Mouse (Mus musculus) CH12.LX (cell line): Measurements from ENCODE around the gene Pigl. TPM values are rescaled to one million over a fixed set of nuclear protein-coding genes. Genes with fewer than 3 reads are reported as not detected.
A peak's percentile ranks its signal among the peaks of the same experiment; 100 is the strongest.

Source experiments
- DNase-seq: peaks from one replicate; pipeline ENCODE4 v3.0.0-alpha.2; 2013; ENCODE audit errors: extremely low read depth
- H3K27ac ChIP-seq: 2 replicates; pipeline ENCODE4 v1.5.1; 2012; ENCODE audit warnings: low read depth, mild to moderate bottlenecking, control low read depth, moderate library complexity; ENCODE audit not compliant: insufficient read depth
- H3K27me3 ChIP-seq: replicated peaks from 2 replicates; pipeline ENCODE3; 2012; ENCODE audit warnings: inconsistent platforms
- H3K36me3 ChIP-seq, 2 experiments: replicated peaks in 1 of 2; 2 replicates each; pipeline versions ENCODE3 to v1.6.1; 2012; ENCODE audit warnings: inconsistent platforms in 1 of 2, low read length in 1 of 2, mild to moderate bottlenecking in 1 of 2, mixed read lengths in 1 of 2, moderate library complexity in 1 of 2; ENCODE audit not compliant: control insufficient read depth in 1 of 2, insufficient read depth in 1 of 2
- H3K4me1 ChIP-seq, 2 experiments: 2 replicates each; pipeline ENCODE4 v1.6.1; 2012; ENCODE audit warnings: inconsistent platforms in 1 of 2, moderate library complexity in 1 of 2; ENCODE audit not compliant: insufficient read depth in 2 of 2, control insufficient read depth in 1 of 2
- H3K4me2 ChIP-seq: 2 replicates; pipeline ENCODE4 v1.6.1; 2012; ENCODE audit warnings: low read depth, mild to moderate bottlenecking, control low read depth; ENCODE audit not compliant: poor library complexity, insufficient read depth, severe bottlenecking
- H3K4me3 ChIP-seq, 3 experiments: fragments of 150-350 bp in 1 of 3; sonication (generic) in 1 of 3; replicated peaks in 1 of 3; 2 replicates each; pipeline versions ENCODE3 to v1.5.1; 2011 to 2012; ENCODE audit warnings: low read depth in 2 of 3, low read length in 2 of 3, mild to moderate bottlenecking in 2 of 3, moderate library complexity in 2 of 3, control low read depth in 1 of 3, improper control_type of control experiment in 1 of 3, inconsistent platforms in 1 of 3, mixed read lengths in 1 of 3; ENCODE audit not compliant: poor library complexity in 1 of 3
- H3K79me2 ChIP-seq: replicated peaks from 2 replicates; pipeline ENCODE4 v1.6.1; 2012; ENCODE audit warnings: mild to moderate bottlenecking, moderate library complexity; ENCODE audit not compliant: control insufficient read depth, poor library complexity, insufficient read depth, severe bottlenecking; ENCODE audit errors: extremely low read depth
- H3K9ac ChIP-seq: 2 replicates; pipeline ENCODE4 v1.6.1; 2012; ENCODE audit warnings: low read depth, mild to moderate bottlenecking, control low read depth, moderate library complexity; ENCODE audit not compliant: insufficient read depth
- H3K9me3 ChIP-seq: replicated peaks from 2 replicates; pipeline ENCODE3; 2012; ENCODE audit warnings: low read length, inconsistent platforms, mixed read lengths
- BHLHE40 ChIP-seq: IDR thresholded peaks from 2 replicates; pipeline ENCODE4 v1.6.1; 2011; ENCODE audit warnings: mild to moderate bottlenecking, low read depth, low read length, improper control_type of control experiment
- CHD1 ChIP-seq: IDR thresholded peaks from 2 replicates; pipeline ENCODE4 v1.6.1; 2012; ENCODE audit warnings: low read depth, low read length, improper control_type of control experiment, inconsistent platforms
- CTCF ChIP-seq, 2 experiments: IDR thresholded peaks in 1 of 2; conservative IDR thresholded peaks in 1 of 2; 2 replicates each; pipeline ENCODE4 v1.5.1; 2011 to 2012; ENCODE audit warnings: low read depth in 2 of 2, low read length in 2 of 2, improper control_type of control experiment in 1 of 2, inconsistent platforms in 1 of 2, mild to moderate bottlenecking in 1 of 2, moderate library complexity in 1 of 2
- E2F4 ChIP-seq: IDR thresholded peaks from 2 replicates; pipeline ENCODE4 v1.6.1; 2011; ENCODE audit warnings: low read depth, low read length, improper control_type of control experiment; ENCODE audit not compliant: insufficient replicate concordance
- ELF1 ChIP-seq: IDR thresholded peaks from 2 replicates; pipeline ENCODE4 v1.6.1; 2014; ENCODE audit warnings: low read depth, mild to moderate bottlenecking, inconsistent platforms, low read length, improper control_type of control experiment
- EP300 ChIP-seq: IDR thresholded peaks from 2 replicates; pipeline ENCODE4 v1.6.1; 2011; ENCODE audit warnings: low read length, improper control_type of control experiment
- ETS1 ChIP-seq: conservative IDR thresholded peaks from 2 replicates; pipeline ENCODE4 v1.6.1; 2012; ENCODE audit warnings: low read depth, mild to moderate bottlenecking, inconsistent platforms, low read length, improper control_type of control experiment, moderate library complexity
- HCFC1 ChIP-seq: IDR thresholded peaks from 2 replicates; pipeline ENCODE4 v1.6.1; 2012; ENCODE audit warnings: low read depth, mild to moderate bottlenecking, inconsistent platforms, low read length, improper control_type of control experiment
- IRF4 ChIP-seq: IDR thresholded peaks from 2 replicates; pipeline ENCODE4 v1.6.1; 2014; ENCODE audit warnings: low read depth, mild to moderate bottlenecking, inconsistent platforms, low read length, improper control_type of control experiment
- JUN ChIP-seq: IDR thresholded peaks from 2 replicates; pipeline ENCODE4 v1.6.1; 2011; ENCODE audit warnings: low read depth, mild to moderate bottlenecking, low read length, improper control_type of control experiment, moderate library complexity; ENCODE audit not compliant: insufficient read depth
- JUND ChIP-seq: conservative IDR thresholded peaks from 2 replicates; pipeline ENCODE4 v1.6.1; 2011; ENCODE audit warnings: low read depth, low read length, improper control_type of control experiment
- KAT2A ChIP-seq: IDR thresholded peaks from 2 replicates; pipeline ENCODE4 v1.6.1; 2012; ENCODE audit warnings: low read length, improper control_type of control experiment, inconsistent platforms; ENCODE audit not compliant: insufficient replicate concordance
- MAFK ChIP-seq: IDR thresholded peaks from 2 replicates; pipeline ENCODE4 v1.6.1; 2011; ENCODE audit warnings: low read length, improper control_type of control experiment; ENCODE audit not compliant: insufficient replicate concordance
- MAX ChIP-seq: IDR thresholded peaks from 2 replicates; pipeline ENCODE4 v1.6.1; 2011; ENCODE audit warnings: low read length, improper control_type of control experiment
- MEF2A ChIP-seq: IDR thresholded peaks from 2 replicates; pipeline ENCODE4 v1.6.1; 2014; ENCODE audit warnings: low read depth, mild to moderate bottlenecking, inconsistent platforms, low read length, improper control_type of control experiment, borderline replicate concordance
- NELFE ChIP-seq: IDR thresholded peaks from 2 replicates; pipeline ENCODE4 v1.6.1; 2011; ENCODE audit warnings: low read depth, low read length, improper control_type of control experiment
- PAX5 ChIP-seq: IDR thresholded peaks from 2 replicates; pipeline ENCODE4 v1.6.1; 2012; ENCODE audit warnings: low read length, inconsistent platforms, mixed read lengths
- POLR2AphosphoS2 ChIP-seq: IDR thresholded peaks from 2 replicates; pipeline ENCODE4 v1.6.1; 2011; ENCODE audit warnings: low read depth, low read length, improper control_type of control experiment
- RAD21 ChIP-seq: IDR thresholded peaks from 2 replicates; pipeline ENCODE4 v1.6.1; 2011; ENCODE audit warnings: low read depth, mild to moderate bottlenecking, low read length, improper control_type of control experiment, moderate library complexity
- RCOR1 ChIP-seq: conservative IDR thresholded peaks from 2 replicates; pipeline ENCODE4 v1.6.1; 2012; ENCODE audit warnings: low read depth, mild to moderate bottlenecking, inconsistent platforms, low read length, improper control_type of control experiment
- SIN3A ChIP-seq: IDR thresholded peaks from 2 replicates; pipeline ENCODE4 v1.6.1; 2012; ENCODE audit warnings: low read length, improper control_type of control experiment, inconsistent platforms
- TBP ChIP-seq: conservative IDR thresholded peaks from 2 replicates; pipeline ENCODE4 v1.6.1; 2011; ENCODE audit warnings: low read depth, low read length, improper control_type of control experiment
- UBTF ChIP-seq: IDR thresholded peaks from 2 replicates; pipeline ENCODE4 v1.6.1; 2012; ENCODE audit warnings: low read depth, mild to moderate bottlenecking, inconsistent platforms, low read length, improper control_type of control experiment, moderate library complexity
- USF1 ChIP-seq: IDR thresholded peaks from 2 replicates; pipeline ENCODE4 v1.6.1; 2014; ENCODE audit warnings: low read depth, mild to moderate bottlenecking, inconsistent platforms, low read length, improper control_type of control experiment
- ZC3H11A ChIP-seq: IDR thresholded peaks from 2 replicates; pipeline ENCODE4 v1.6.1; 2012; ENCODE audit warnings: low read depth, mild to moderate bottlenecking, inconsistent platforms, low read length, improper control_type of control experiment
- ZKSCAN1 ChIP-seq: IDR thresholded peaks from 2 replicates; pipeline ENCODE4 v1.6.1; 2012; ENCODE audit warnings: low read depth, inconsistent platforms, low read length, improper control_type of control experiment, borderline replicate concordance
- dilution Hi-C: fragments of 300-500 bp; cut with MboI; formaldehyde crosslinking; loops from 2 replicates; pipeline ENCODE4 v1.14.3; 2020; ENCODE audit warnings: low sequenced_read_pairs; ENCODE audit not compliant: extremely low pct_unique_long_range_greater_than_20kb, extremely low pct_ligation_motif_present
- in situ Hi-C: fragments of 300-500 bp; cut with MboI; formaldehyde crosslinking; loops from 3 replicates; pipeline ENCODE4 v1.14.3; 2019; ENCODE audit warnings: low sequenced_read_pairs, low pct_ligation_motif_present, low pct_unique_long_range_greater_than_20kb, mixed read lengths
- polyA plus RNA-seq: library from polyadenylated mRNA; unstranded; fragments of >175 nt; gene quantifications from 2 replicates; pipeline ENCODE4 v1.2.1, GENCODE M21; 2012; ENCODE audit warnings: low read depth; ENCODE audit not compliant: insufficient read length
- total RNA-seq, 2 experiments: library from RNA; depleted of rRNA; stranded (reverse); fragments of 300-350 nt in 1 of 2; fragments of >200 nt in 1 of 2; gene quantifications; 2 replicates each; pipeline ENCODE4 v1.2.3; 2012 to 2014

The Pigl gene
- total and polyA plus RNA-seq, 3 experiments: 4.4 to 9.1 (median 5.6) TPM

GRCm38 (mm10) chr11:62457241-62457890, 894 bp upstream of the Pigl start (continued):
- no peak for TF ChIP-seq USF1
- TF ChIP-seq HCFC1: peak; percentile 73
- no peak for TF ChIP-seq POLR2AphosphoS2
- TF ChIP-seq JUN: no peak
- TF ChIP-seq TBP: peak; percentile 93
- TF ChIP-seq BHLHE40: no peak
- peak; percentile 99 for TF ChIP-seq NELFE
- no peak for TF ChIP-seq CTCF (conservative IDR thresholded peaks at IDR 0.05 in 1 of 2, IDR thresholded peaks at IDR 0.05 in 1 of 2; ENCODE audit: low read depth in 2 of 2, low read length in 2 of 2)
- TF ChIP-seq ZC3H11A: no peak
- no peak for TF ChIP-seq RCOR1
- TF ChIP-seq SIN3A: peak; percentile 73
- TF ChIP-seq E2F4: no peak
- peak; percentile 90 for TF ChIP-seq UBTF
- TF ChIP-seq EP300: peak; percentile 21; the same call in 1 of the 2 replicates
- peak; percentile 90 for TF ChIP-seq MAX

- peaks cover 0 to 29% of the 10 kb centered on the region in 2 experiments; a peak in 3 of 4 replicates for H3K4me1 ChIP-seq
- H3K9me3 ChIP-seq: no peaks in the 10 kb centered on the region
- DNase-seq: no peak
- peaks cover 46% of the 10 kb centered on the region for H3K79me2 ChIP-seq
- H3K4me2 ChIP-seq: peak overlapping the region; percentile 56
- H3K9ac ChIP-seq: peak overlapping the region; percentile 96
- TF ChIP-seq MAX (no peak; the same call in 1 of the 2 replicates), ZKSCAN1 (no peak), CTCF (conservative IDR thresholded peaks at IDR 0.05 in 1 of 2, IDR thresholded peaks at IDR 0.05 in 1 of 2; ENCODE audit: low read depth in 2 of 2, low read length in 2 of 2) (no peak), UBTF (no peak), JUND (no peak), RCOR1 (no peak)
- TF ChIP-seq, all 38 proteins: peak for 0
- Histone ChIP-seq H3K36me3 (peaks cover 0 to 14% of the 10 kb centered on the region in 2 experiments), H3K4me3 (peak overlapping the region; percentile 75 to 98 (median 82)), H3K27me3 (no peaks in the 10 kb centered on the region), H3K27ac (peak overlapping the region; percentile 90)
- in situ Hi-C loops (no loop called here), dilution Hi-C loops (no loop called here)
Measured at GRCm38 (mm10) chr11:62457891-62458270, 379 bp upstream of the Pigl start.

GRCm38 (mm10) chr11:62458780-62459179, 520 bp downstream of the Pigl start:
- peak overlapping the region; percentile 94 for H3K4me2 ChIP-seq
- no peaks in the 10 kb centered on the region for H3K27me3 ChIP-seq
- H3K4me1 ChIP-seq: peaks cover 0 to 26% of the 10 kb centered on the region in 2 experiments; a peak in 3 of 4 replicates
- TF ChIP-seq NELFE (no peak), ZKSCAN1 (no peak), ETS1 (no peak), MEF2A (0 out of 2 replicates have a peak, but pooled peaks have one; percentile 5), CHD1 (0 out of 2 replicates have a peak, but pooled peaks have one; percentile 10), BHLHE40 (no peak; the same call in 1 of the 2 replicates), EP300 (peak; percentile 15; the same call in 1 of the 2 replicates), IRF4 (no peak), RAD21 (no peak), HCFC1 (no peak), ELF1 (no peak), CTCF (conservative IDR thresholded peaks at IDR 0.05 in 1 of 2, IDR thresholded peaks at IDR 0.05 in 1 of 2; ENCODE audit: low read depth in 2 of 2, low read length in 2 of 2) (no peak), ZC3H11A (no peak), SIN3A (peak; percentile 0; the same call in 1 of the 2 replicates), MAFK (no peak; the same call in 1 of the 2 replicates), USF1 (no peak), KAT2A (no peak), E2F4 (no peak), JUND (no peak), RCOR1 (no peak), PAX5 (no peak)
- no peaks in the 10 kb centered on the region for H3K9me3 ChIP-seq
- dilution Hi-C loops (no loop called here), in situ Hi-C loops (no loop called here)
- H3K36me3 ChIP-seq: peaks cover 0 to 11% of the 10 kb centered on the region in 2 experiments
- H3K79me2 ChIP-seq: peaks cover 40% of the 10 kb centered on the region
- DNase-seq: no peak
- H3K9ac ChIP-seq: peak overlapping the region; percentile 96
- H3K27ac ChIP-seq: peak overlapping the region; percentile 90; the same call in 1 of the 2 replicates
- H3K4me3 ChIP-seq: peak overlapping the region; percentile 75 to 98 (median 82)
